Mouse (Mus musculus): ENCODE measurements around the gene Nrxn2. TPM values are rescaled to one million over a fixed set of nuclear protein-coding genes. Genes with fewer than 3 reads are reported as not detected.

Nrxn2 gene
- polyA plus RNA-seq, 1 experiment from 2014 or later, result 60.6 TPM

DNA sequence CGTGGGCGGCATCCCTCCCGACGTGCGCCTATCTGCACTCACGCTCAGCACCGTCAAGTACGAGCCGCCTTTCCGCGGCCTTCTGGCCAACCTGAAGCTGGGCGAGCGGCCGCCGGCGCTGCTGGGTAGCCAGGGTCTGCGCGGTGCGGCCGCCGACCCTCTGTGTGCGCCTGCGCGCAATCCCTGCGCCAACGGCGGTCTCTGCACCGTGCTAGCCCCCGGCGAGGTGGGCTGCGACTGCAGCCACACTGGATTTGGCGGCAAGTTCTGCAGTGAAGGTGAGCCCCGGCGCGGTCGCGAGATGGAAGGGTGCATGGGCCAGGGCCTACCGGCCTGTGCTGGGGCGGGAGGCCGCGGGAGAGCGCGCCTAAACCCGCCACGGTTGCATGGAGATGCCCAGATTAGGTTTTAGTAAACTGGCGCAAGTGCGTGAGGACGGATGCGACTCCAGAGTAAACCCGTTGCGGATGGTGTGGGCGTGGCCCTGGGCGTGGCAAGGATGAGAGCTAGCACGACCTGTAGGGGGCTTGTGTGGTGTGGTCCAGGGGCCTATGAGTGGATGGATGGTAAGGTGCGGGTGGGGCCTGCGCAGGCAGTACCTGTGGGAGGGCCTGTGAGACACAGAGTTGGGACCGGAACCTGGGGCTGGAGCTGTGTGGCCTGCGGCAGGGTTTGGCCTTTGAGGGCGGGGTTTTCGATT, 10.1 kb downstream of the Nrxn2 start:
- H3K4me3 ChIP-seq (replicated peaks; ENCODE audit: low read length), result peak overlapping the region; percentile 23
- H3K4me2 ChIP-seq (replicated peaks), result peak overlapping the region; percentile 53
- peaks cover 13% of the 10 kb centered on the region for H3K27me3 ChIP-seq (ENCODE audit: control insufficient read depth, insufficient read depth, low read length)
- no peak overlapping the region for H3K27ac ChIP-seq
- no peak for ATAC-seq (ENCODE audit: low FRiP score)
- peaks cover 17% of the 10 kb centered on the region for H3K36me3 ChIP-seq (replicated peaks; ENCODE audit: control insufficient read depth, insufficient read depth)
- no peak for DNase-seq (ENCODE audit: low spot score)
- peak overlapping the region; percentile 37 for H3K9ac ChIP-seq
- H3K4me1 ChIP-seq (replicated peaks; ENCODE audit: control insufficient read depth, insufficient read depth, low read length), result peaks cover 78% of the 10 kb centered on the region
- WGBS, result 2% methylated on average over 60 of the region's 60 CpGs
- no peaks in the 10 kb centered on the region for H3K9me3 ChIP-seq (ENCODE audit: control insufficient read depth, low read length)

DNA sequence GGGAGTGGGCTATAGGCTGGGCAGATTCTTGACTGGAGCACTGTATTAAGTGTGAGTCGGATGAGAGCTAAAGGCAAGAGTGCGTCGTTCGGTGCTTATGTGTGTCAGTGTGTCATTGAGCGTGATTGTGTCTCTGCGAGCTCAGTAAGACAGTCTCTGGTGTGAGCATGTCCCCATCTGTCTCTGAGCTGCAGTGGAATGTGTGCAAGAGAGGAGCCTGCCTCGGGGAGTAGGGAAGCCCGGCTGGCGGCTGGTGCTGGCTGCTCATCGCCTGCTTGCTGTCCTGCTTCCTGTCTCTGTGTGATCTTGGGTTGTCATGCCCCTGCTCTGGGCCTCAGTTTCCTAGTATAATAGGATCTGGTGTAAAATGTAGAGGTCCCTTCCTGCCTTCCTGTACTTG, 24.5 kb downstream of the Nrxn2 start:
- 46% methylated on average over 10 of the region's 10 CpGs for WGBS
- H3K4me1 ChIP-seq (replicated peaks; ENCODE audit: control insufficient read depth, insufficient read depth, low read length), result peaks cover 70% of the 10 kb centered on the region
- ATAC-seq (ENCODE audit: low FRiP score) (no peak), DNase-seq (ENCODE audit: low spot score) (no peak)
- H3K9ac ChIP-seq, result no peak overlapping the region
- H3K4me3 ChIP-seq (replicated peaks; ENCODE audit: low read length), result no peak overlapping the region
- no peaks in the 10 kb centered on the region for H3K27me3 ChIP-seq (ENCODE audit: control insufficient read depth, insufficient read depth, low read length)
- no peak overlapping the region for H3K27ac ChIP-seq
- H3K4me2 ChIP-seq (replicated peaks), result no peak overlapping the region
- H3K36me3 ChIP-seq (replicated peaks; ENCODE audit: control insufficient read depth, insufficient read depth), result no peaks in the 10 kb centered on the region
- H3K9me3 ChIP-seq (ENCODE audit: control insufficient read depth, low read length), result no peaks in the 10 kb centered on the region

DNA sequence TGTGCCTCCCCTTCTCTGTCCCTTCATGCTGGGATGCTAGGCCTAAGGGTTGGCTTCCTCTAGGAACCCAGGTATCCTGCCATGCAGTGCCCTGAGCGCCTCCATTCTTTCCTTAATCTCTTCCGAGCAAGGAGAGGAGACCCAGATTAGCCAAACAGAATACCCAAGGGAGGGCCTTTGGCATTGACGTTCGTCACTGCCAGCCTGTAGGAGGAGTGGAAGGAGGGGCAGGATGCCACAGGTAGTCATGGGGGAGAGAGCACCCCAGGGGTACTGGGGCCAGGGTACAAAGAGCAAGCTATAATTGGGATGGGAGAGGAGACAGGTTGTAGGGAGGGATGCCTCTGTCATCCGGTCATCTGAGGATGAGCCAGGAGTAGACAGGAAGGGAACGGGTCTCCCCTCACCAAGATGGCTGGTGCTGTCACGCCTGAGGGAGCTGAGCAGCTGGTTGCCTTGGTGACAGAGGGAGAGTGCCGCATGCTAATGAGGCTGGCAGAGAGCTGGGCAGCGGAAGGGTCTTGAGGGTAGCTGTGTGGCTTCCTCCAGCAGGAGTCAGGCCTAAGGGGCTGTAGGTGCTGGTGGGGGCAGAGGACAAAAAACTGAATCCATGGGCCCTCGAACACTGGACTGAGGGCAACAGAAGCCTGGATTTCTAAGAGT, 27.4 kb downstream of the Nrxn2 start:
- WGBS, result 10% methylated on average over 10 of the region's 10 CpGs
- Histone ChIP-seq H3K9ac (peak overlapping the region; percentile 42), H3K9me3 (ENCODE audit: control insufficient read depth, low read length) (no peaks in the 10 kb centered on the region), H3K4me2 (replicated peaks) (peak overlapping the region; percentile 41), H3K27me3 (ENCODE audit: control insufficient read depth, insufficient read depth, low read length) (no peaks in the 10 kb centered on the region), H3K27ac (peak overlapping the region; percentile 89), H3K4me3 (replicated peaks; ENCODE audit: low read length) (no peak overlapping the region), H3K36me3 (replicated peaks; ENCODE audit: control insufficient read depth, insufficient read depth) (no peaks in the 10 kb centered on the region), H3K4me1 (replicated peaks; ENCODE audit: control insufficient read depth, insufficient read depth, low read length) (peaks cover 69% of the 10 kb centered on the region)
- DNase-seq (ENCODE audit: low spot score), result peak; percentile 78
- peak; percentile 85 for ATAC-seq (ENCODE audit: low FRiP score)

DNA sequence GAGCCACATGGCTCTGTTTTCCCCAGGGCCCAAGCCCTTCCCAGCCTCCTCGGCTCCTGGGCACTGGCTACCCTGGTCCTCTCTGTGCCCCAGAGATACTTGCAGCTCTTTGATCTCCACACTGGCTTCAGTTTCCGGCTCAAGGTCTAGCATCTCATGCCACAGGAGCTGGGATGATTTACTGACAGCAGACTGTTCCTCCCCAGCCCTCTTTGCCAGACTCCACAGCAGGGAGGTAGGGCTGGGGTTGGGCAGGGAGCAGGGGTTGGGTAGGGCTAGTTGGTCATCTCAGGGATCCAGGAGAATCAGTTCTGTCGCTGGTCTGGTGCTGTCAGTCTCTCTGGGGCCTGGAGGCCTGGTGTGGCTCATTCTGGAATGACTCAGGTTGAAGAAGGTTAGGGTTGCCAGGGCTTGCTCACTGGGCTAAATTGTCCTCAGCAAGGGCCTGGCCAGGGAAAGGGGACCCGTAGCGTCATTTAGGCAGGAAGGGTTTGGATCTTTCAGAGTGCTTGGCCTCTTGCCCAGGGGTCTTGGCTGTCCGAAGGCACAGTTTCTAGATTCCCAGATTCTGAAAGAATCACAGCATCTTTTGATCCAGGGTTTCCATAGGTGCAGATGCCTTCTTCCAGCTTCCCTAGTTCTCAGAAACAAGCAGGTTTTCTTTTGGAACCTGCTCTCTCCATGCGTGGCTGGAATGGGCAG, 28.4 kb downstream of the Nrxn2 start:
- H3K27me3 ChIP-seq (ENCODE audit: control insufficient read depth, insufficient read depth, low read length), result no peaks in the 10 kb centered on the region
- H3K9me3 ChIP-seq (ENCODE audit: control insufficient read depth, low read length), result no peaks in the 10 kb centered on the region
- peak overlapping the region; percentile 89 for H3K27ac ChIP-seq
- peak overlapping the region; percentile 41 for H3K4me2 ChIP-seq (replicated peaks)
- ATAC-seq (ENCODE audit: low FRiP score) (no peak), DNase-seq (ENCODE audit: low spot score) (no peak)
- peak overlapping the region; percentile 42 for H3K9ac ChIP-seq
- H3K4me1 ChIP-seq (replicated peaks; ENCODE audit: control insufficient read depth, insufficient read depth, low read length), result peaks cover 79% of the 10 kb centered on the region
- no peaks in the 10 kb centered on the region for H3K36me3 ChIP-seq (replicated peaks; ENCODE audit: control insufficient read depth, insufficient read depth)
- no peak overlapping the region for H3K4me3 ChIP-seq (replicated peaks; ENCODE audit: low read length)
- WGBS, result 40% methylated on average over 7 of the region's 7 CpGs

DNA sequence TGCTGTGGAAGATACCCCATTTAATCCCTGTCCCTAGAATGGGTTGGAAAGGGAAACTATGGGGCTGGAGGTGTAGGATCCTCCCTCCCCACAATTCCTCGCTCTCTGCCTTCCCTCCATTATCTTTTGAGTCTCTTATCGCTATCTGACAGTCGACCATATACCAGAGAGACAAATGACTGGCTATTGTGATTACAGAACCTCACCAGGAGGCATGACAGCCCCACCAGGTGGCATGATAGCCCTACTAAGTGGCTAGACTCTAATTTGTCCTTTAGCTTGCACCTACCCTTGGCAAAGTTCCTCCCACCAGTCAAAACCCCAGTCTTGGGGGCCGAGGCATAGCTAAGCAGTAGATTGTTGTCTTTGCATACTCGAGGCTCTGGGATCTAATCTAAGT, 30.2 kb downstream of the Nrxn2 start:
- DNase-seq (ENCODE audit: low spot score), result no peak
- Histone ChIP-seq H3K27me3 (ENCODE audit: control insufficient read depth, insufficient read depth, low read length) (no peaks in the 10 kb centered on the region), H3K4me1 (replicated peaks; ENCODE audit: control insufficient read depth, insufficient read depth, low read length) (peaks cover 85% of the 10 kb centered on the region), H3K9ac (no peak overlapping the region), H3K4me3 (replicated peaks; ENCODE audit: low read length) (no peak overlapping the region), H3K36me3 (replicated peaks; ENCODE audit: control insufficient read depth, insufficient read depth) (no peaks in the 10 kb centered on the region), H3K27ac (no peak overlapping the region), H3K4me2 (replicated peaks) (no peak overlapping the region), H3K9me3 (ENCODE audit: control insufficient read depth, low read length) (no peaks in the 10 kb centered on the region)
- 45% methylated on average over 5 of the region's 5 CpGs for WGBS
- ATAC-seq (ENCODE audit: low FRiP score), result no peak

DNA sequence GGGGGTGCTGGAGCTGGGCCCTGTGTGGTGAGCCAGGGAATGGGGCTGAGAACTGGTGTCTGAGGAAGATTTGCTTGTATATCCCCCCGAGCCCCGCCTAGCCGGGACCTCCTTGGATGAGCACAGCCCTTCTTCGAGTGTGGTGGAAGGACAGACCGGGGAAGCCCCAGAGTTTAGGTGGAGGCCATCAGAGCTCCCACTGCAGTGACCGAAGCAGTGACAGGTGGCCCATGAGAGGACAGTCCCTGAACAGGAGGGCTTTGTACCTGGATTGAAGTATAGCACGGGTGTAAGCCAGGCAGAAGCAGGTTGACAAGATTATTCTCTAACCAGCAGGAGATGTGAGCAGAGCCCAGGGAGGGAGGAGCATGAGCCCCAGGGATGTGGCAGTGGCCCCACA, 31.3 kb downstream of the Nrxn2 start:
- no peak overlapping the region for H3K4me2 ChIP-seq (replicated peaks)
- no peaks in the 10 kb centered on the region for H3K36me3 ChIP-seq (replicated peaks; ENCODE audit: control insufficient read depth, insufficient read depth)
- no peak overlapping the region for H3K27ac ChIP-seq
- H3K9me3 ChIP-seq (ENCODE audit: control insufficient read depth, low read length), result no peaks in the 10 kb centered on the region
- H3K27me3 ChIP-seq (ENCODE audit: control insufficient read depth, insufficient read depth, low read length), result no peaks in the 10 kb centered on the region
- ATAC-seq (ENCODE audit: low FRiP score) (no peak), DNase-seq (ENCODE audit: low spot score) (no peak)
- WGBS, result 72% methylated on average over 7 of the region's 7 CpGs
- H3K9ac ChIP-seq, result no peak overlapping the region
- no peak overlapping the region for H3K4me3 ChIP-seq (replicated peaks; ENCODE audit: low read length)
- peaks cover 80% of the 10 kb centered on the region for H3K4me1 ChIP-seq (replicated peaks; ENCODE audit: control insufficient read depth, insufficient read depth, low read length)

DNA sequence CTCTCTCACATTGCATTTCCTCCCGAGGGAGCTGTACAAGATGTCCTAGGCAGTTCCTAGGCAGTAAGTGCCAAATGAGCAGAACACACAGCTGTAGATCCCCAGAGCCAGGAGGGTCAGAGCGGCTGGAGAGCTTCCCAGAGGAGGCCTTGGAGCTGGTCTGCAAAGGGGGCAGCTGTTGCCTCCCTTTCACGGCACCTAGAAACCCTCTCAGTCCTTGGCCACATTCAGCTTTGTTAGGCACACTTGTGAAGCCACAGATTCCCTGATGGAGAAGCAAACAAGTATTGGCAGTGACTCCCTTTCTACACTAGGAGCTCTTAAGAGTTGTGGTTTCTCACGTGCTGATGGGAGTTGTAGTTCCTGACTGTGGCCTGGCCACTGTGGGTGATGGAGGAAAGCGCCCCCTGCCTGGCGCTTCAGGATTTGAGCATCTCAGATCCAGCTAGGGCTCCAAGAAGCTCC, 33.5 kb downstream of the Nrxn2 start:
- no peaks in the 10 kb centered on the region for H3K27me3 ChIP-seq (ENCODE audit: control insufficient read depth, insufficient read depth, low read length)
- H3K27ac ChIP-seq, result peak overlapping the region; percentile 73
- ATAC-seq (ENCODE audit: low FRiP score), result peak; percentile 61
- H3K9me3 ChIP-seq (ENCODE audit: control insufficient read depth, low read length), result no peaks in the 10 kb centered on the region
- H3K4me1 ChIP-seq (replicated peaks; ENCODE audit: control insufficient read depth, insufficient read depth, low read length), result peaks cover 58% of the 10 kb centered on the region
- H3K4me3 ChIP-seq (replicated peaks; ENCODE audit: low read length), result no peak overlapping the region
- peak; percentile 84 for DNase-seq (ENCODE audit: low spot score)
- WGBS, result 16% methylated on average over 6 of the region's 6 CpGs
- H3K36me3 ChIP-seq (replicated peaks; ENCODE audit: control insufficient read depth, insufficient read depth), result peaks cover 13% of the 10 kb centered on the region; the same call in 1 of the 2 replicates
- H3K4me2 ChIP-seq (replicated peaks), result no peak overlapping the region
- H3K9ac ChIP-seq, result no peak overlapping the region

DNA sequence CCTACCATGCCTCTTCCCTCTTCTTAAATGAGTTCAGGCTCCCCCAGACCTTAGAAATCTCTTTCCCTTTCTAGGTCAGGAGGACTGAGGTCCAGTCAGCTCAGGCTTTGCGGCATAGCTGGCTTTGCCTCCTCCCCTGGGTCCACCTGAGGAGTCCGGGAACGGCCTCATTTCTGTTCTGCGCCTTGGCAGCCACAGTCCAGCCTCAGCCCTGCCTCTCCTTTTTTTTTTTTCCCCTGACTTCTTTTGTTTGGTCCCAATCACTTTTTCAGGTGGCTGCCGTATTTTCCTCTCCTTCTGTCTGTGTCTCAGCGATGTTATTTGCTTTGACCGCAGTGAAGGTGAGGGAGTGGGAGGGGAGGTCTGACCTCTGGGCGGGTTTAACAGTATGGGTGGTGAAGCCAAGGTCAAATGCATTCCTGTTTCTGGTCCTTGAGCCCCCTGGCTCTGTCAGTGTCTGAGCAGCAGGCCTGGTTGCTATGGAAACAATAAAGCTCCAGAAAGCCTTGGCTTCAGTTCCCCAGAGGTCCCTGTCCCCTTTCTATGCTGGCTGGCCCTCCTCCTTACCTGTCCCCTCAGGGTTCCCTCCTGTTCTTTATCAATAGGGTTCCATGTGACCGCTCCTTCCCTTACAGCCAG, 34.3 kb downstream of the Nrxn2 start:
- ATAC-seq (ENCODE audit: low FRiP score), result no peak
- Histone ChIP-seq H3K9ac (peak overlapping the region; percentile 10; the same call in 1 of the 2 replicates), H3K4me3 (replicated peaks; ENCODE audit: low read length) (no peak overlapping the region), H3K4me2 (replicated peaks) (no peak overlapping the region), H3K36me3 (replicated peaks; ENCODE audit: control insufficient read depth, insufficient read depth) (peaks cover 19% of the 10 kb centered on the region), H3K4me1 (replicated peaks; ENCODE audit: control insufficient read depth, insufficient read depth, low read length) (peaks cover 52% of the 10 kb centered on the region), H3K27ac (peak overlapping the region; percentile 73), H3K27me3 (ENCODE audit: control insufficient read depth, insufficient read depth, low read length) (no peaks in the 10 kb centered on the region), H3K9me3 (ENCODE audit: control insufficient read depth, low read length) (no peaks in the 10 kb centered on the region)
- 27% methylated on average over 9 of the region's 9 CpGs for WGBS
- no peak for DNase-seq (ENCODE audit: low spot score)

DNA sequence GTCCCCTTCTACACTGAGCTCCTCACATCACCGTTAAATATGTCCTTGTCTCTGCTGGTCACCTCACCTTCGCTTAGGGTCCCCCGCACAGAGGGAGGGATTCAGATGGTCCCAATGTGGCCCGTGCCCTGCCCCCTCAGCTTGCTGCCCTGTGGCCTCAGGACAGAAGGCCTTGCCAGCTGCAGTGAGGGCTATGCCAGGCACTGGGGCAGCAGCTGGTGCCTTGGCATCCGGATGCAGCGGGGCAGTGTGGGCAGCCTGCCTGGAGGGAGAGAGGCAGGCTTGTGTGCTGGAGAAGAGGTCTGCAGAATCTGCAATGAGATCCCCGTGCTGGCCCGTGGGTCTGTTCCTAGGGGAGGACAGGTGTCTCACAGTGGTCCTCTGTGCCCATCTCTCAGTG, 34.8 kb downstream of the Nrxn2 start:
- H3K4me3 ChIP-seq (replicated peaks; ENCODE audit: low read length), result no peak overlapping the region
- H3K9me3 ChIP-seq (ENCODE audit: control insufficient read depth, low read length), result no peaks in the 10 kb centered on the region
- 46% methylated on average over 8 of the region's 8 CpGs for WGBS
- H3K27ac ChIP-seq, result peak overlapping the region; percentile 73
- no peak overlapping the region for H3K4me2 ChIP-seq (replicated peaks)
- H3K36me3 ChIP-seq (replicated peaks; ENCODE audit: control insufficient read depth, insufficient read depth), result peaks cover 25% of the 10 kb centered on the region
- peak; percentile 52 for DNase-seq (ENCODE audit: low spot score)
- H3K9ac ChIP-seq, result peak overlapping the region; percentile 13; the same call in 1 of the 2 replicates
- ATAC-seq (ENCODE audit: low FRiP score), result peak; percentile 21; the same call in 1 of the 2 replicates
- no peaks in the 10 kb centered on the region for H3K27me3 ChIP-seq (ENCODE audit: control insufficient read depth, insufficient read depth, low read length)
- H3K4me1 ChIP-seq (replicated peaks; ENCODE audit: control insufficient read depth, insufficient read depth, low read length), result peaks cover 46% of the 10 kb centered on the region
